Mouse (Mus musculus) adrenal gland, postnatal 0 days (tissue): ENCODE results near the gene Mbl2. TPM values are rescaled to one million over a fixed set of nuclear protein-coding genes. Genes with fewer than 3 reads are reported as not detected.

Experiments used
- microRNA-seq: library from miRNA; unstranded; fragments of <30 nt; microRNA quantifications from one replicate; pipeline ENCODE4, GENCODE M21; 2016; ENCODE audit warnings: borderline replicate concordance; ENCODE audit not compliant: insufficient number of aligned reads
- polyA plus RNA-seq: library from polyadenylated mRNA; unstranded; fragments of >200 nt; fragmentation: Nextera tagmentation; extraction: Ambion mirVana; gene quantifications from 2 replicates; pipeline ENCODE4 v1.2.1, GENCODE M21; 2015

Gene Mbl2
- 3.3 and 3.6 TPM in 2 replicates for polyA plus RNA-seq

DNA sequence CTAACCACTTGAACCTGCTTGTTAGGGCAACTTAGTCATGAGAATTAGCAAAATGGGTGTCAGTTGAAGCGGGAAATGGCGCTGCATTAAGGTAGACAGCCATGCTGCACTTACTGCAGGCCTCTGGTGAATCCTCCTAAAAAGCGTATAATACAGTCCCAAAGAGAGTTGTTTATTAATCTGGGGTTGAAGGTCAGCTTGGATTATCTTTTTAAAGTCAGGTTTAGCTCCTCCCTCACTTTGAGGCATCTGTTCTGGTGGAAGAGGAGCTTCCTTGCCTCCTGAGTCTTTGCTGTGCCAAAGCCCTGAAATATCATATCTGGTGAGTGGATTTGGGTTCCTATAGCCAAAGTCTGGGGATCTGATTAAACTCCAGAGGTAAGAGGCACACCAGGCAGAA lies at the start of gene Mbl2:
Gene Mbl2 (plus strand): TSS at position 252 of the 400 bp plus-strand sequence.

Small RNA genes within 50 kb of the gene (microRNA-seq; reads per million reads assigned to microRNA genes)
- not detected for gene Gm24108

Other genes with a start within 250 kb of the Mbl2 start
- gene Trpd52l3, start 229.2 kb upstream of the Mbl2 start, polyA plus RNA-seq: not detected in 2 replicates
- 29.2 and 34.0 TPM in 2 replicates for gene Uhrf2, start 202.4 kb upstream of the Mbl2 start, polyA plus RNA-seq
- gene Gldc, start 57.5 kb upstream of the Mbl2 start, polyA plus RNA-seq: 2.0 and 2.6 TPM in 2 replicates